Mouse (Mus musculus): Measurements from ENCODE around the gene Nr4a3. TPM values are rescaled to one million over a fixed set of nuclear protein-coding genes. Genes with fewer than 3 reads are reported as not detected.

Nr4a3 gene
- 10 to 100 TPM in 1 of 2 experiments, 1 to 10 TPM in 1; 9.8 to 56.7 TPM for total RNA-seq (2021)
- long read RNA-seq, experiment 1, partial matches to known transcripts: 0 of 1 reads
- long read RNA-seq, experiment 1, other reads (novel, unspliced or antisense): 1 of 1 reads
- long read RNA-seq, experiment 2: 0 reads

DNA sequence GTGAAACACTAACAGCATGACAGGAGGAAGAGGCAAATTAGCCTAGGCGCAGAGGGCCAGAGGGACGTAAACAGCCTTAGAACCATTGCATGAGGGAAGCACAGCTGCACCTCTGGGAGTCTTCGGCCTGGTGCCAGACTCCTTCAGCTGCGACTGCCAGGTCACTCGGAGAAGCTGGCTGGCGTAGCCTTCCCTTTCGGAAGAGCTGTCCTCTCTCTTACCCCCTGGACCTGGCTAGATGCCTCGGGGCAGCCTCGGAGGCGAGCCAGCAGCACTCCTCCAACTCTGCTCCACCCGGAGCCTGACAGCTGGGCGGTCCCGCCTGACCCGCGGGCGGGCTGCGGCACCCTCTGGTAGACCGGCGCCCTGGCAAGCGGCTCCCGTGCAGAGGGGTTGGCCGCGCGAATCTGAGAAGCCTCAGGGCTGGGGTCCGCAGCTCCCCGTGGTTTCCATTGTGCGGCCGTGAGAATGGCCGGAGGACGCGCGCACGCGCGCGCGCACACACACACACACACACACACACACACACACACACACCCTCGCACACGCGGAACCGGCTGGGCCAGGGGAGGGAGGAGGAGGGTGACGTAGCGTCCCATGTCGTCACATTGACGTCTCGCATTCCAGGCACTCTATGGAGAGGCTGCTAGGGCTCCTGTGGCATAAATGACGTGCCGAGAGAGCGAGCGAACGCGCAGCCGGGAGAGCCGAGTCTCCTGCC is at the start of gene Nr4a3:
Gene Nr4a3 (plus strand): TSS at position 663 of the 721 bp plus-strand sequence.
- peak; percentile 97 for DNase-seq (ENCODE audit: low spot score)

DNA sequence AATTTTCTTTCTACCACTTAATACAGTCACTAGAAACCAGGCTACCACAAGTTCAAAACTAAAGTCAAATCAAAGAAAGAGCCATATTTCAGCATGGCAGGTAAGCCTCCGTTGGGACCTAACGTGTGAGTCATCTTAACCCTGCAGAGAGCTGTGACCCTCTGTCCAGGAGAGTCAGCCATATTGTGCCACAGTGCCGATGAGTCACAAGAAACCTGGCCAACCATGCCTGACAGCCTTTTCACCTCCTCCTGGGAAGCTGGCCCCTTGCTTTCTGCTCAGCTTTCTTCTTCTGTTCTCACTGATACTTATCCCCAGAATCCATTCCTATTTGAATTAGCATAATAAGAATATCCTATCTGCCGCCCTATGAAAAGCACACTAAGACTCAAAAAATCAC is 42.0 kb upstream of the Nr4a3 start:
- DNase-seq (ENCODE audit: low spot score): no peak

DNA sequence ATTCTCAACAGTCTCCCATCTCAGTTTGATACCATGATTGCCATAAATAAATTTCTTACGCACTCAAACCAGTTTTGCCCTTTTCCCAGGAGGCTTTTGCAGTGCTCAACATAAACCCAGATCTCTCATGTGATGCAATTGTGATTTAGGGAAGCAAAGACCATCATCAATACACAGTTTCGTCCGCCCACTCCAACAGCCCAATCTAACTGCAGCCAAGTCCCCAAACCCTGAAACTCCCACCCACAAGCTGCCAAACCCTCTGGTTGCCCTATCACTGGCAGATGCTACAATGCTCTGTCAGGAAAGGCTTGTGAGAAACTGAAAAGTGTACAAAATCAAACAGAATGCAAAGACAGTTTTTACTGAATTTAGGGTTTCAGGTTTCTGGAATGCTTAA is 41.5 kb upstream of the Nr4a3 start:
- DNase-seq (ENCODE audit: low spot score): no peak

DNA sequence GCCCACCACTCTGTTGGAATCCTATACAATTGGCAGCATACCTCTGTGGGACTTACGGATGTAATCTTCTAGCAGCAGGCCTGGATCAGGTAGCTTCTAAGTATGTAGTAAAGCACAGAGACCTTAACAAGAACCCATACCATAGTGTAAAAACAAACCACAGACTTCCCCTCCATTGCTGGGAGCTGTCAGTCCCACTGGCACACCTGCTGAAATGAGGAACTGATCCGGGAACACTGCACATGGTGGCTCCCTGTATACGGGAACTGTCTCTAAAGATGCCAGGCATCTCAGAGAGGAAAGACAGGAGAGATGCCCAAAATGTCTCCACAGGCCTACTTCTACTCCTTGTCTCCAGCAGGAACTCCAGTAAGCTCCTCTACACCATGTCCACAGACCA is 38.6 kb upstream of the Nr4a3 start:
- no peak for DNase-seq (ENCODE audit: low spot score)

DNA sequence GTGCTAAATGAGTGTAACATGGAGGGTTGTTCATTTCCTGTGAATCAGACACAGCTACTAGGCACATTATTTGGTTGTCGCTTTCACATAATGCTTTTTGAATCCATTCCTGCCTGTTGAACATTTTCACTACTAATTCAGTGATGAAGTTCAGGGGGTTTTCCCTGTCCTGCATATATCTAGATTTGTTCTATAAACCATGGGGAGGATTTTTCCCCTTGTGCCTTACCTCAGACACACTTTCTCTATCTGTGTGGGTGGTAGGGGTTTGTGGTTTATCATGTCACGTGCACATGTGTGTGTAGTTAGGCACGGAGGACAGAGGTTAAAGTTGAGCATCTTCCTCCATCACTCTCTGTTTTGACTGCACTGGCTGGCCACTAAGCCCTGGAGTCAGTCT is 32.7 kb upstream of the Nr4a3 start:
- DNase-seq (ENCODE audit: low spot score): no peak

DNA sequence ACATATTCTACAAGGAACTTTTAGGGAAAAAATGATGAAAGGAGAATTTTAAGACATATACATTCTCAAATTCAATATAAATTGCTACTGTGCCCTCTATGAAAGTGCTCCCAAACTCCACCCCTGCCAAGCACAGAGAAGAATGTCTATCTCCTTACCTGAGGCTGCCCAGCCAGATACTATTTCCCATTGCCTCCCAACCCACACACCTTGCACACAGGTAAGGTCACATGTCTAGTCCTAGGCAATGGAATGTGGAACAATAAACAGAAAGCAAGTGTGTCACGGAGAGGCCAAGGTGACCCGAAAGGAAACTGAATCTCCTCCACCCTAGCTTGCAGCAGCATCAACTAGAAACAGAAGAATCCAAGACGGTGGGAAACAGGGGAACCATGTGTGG is 22.0 kb upstream of the Nr4a3 start:
- no peak for DNase-seq (ENCODE audit: low spot score)

DNA sequence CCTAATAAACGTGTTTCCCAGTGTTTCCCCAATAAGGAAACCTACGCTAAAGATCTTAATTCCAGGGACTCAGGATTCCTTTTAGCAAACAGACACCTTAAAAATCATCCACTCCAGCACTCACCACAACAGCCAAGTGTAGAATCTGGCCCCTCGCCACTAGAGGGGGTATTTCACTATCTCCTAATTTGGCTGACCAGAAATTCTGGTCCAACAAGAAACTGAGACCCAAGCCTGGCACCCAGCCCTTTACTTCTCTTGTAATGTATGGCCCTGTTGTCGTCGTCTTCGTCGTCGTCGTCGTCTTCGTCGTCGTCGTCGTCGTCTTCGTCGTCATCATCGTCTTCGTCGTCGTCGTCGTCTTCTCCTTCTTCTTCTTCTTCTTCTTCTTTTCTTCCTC is 15.3 kb upstream of the Nr4a3 start:
- no peak for DNase-seq (ENCODE audit: low spot score)

DNA sequence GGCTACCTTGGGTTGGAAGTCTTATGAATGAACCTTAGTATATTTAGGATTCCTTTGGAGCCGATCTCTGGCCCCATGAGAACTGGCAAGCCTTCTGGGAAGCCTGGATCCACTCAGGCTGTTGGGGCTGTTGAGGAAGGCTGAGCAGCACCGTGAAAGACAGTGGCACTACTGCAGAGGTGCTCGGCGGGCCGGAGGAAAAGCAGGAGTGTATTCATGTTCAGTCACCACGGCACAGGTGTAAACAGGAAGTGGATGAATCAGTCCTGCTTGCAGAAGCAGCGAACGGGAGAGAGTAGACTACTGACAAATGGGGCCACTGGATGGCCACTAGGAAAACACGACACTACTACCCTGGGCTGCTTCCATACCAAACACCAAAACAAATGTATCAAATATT is 10.7 kb upstream of the Nr4a3 start:
- DNase-seq (ENCODE audit: low spot score): no peak

DNA sequence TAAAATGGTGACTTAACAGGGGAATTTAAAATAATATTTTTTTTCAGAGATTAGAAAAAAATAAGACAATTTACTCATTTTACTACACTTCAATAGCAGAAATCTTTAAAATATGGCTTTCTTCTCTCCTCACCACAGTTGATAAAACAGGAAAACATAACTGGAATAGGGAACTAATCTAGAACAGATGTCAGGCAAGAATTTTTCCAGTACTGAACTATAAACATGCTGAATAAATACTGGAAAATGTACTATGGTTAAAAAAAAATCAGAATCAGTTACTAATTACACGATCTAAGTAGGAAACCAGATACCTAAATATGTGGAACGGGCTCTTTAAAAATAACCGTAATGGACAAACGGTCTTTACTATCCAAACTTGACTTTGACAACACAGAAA is 7.3 kb upstream of the Nr4a3 start:
- DNase-seq (ENCODE audit: low spot score): no peak

DNA sequence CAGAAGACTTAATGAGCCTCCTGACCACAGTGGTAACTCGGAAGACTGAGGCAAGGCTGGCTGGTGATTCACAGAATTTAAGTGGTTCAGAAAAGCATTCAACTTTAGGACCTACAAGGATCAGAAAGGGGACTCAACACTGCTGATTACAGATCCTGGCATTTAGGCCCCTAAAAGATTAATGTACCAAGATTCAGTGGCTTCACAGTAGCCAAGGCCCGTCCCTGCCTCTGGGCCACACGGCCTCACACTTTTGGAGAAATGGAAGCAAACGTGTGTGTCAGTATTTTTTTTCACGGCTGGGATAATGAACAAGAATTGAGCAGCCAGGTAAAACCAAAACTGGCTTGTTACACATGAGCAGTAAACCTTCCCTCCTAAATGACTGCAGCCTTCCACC is 6.1 kb upstream of the Nr4a3 start:
- DNase-seq (ENCODE audit: low spot score): no peak

DNA sequence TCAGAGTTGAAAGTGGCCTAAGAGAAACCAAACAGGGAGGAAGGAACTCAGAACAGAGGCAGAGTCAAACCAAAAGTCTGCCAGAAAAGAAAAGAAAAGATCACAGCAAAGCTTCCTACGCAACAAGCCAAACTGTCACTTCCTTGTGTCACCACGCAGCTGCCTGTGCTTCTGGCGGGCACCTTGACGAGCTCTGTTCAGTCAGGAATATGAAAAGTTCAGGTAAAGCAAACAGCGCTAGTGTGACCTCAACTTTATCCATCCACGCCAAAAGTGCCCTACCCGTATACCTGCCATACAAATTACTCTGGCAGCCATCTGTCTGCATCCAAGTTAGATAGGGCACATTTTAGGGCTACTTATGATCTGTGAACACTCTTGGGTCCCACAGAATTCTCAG is 5.2 kb upstream of the Nr4a3 start:
- no peak for DNase-seq (ENCODE audit: low spot score)

DNA sequence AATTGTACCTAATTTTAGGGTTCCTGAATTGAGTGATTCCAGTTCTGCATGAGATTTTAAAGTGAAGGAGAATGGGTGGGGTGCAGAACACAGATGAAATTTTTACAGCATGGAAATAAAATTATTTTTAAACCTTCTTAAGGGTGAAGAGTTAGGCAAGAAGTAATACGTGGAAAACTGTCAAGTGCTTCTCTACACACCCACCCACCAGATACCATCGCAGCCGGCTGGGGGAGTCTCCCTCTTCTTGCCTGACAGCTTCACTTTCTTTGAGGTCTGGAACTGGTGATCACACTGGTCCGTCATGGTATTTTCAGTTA is 2.5 kb upstream of the Nr4a3 start:
- DNase-seq (ENCODE audit: low spot score): no peak

DNA sequence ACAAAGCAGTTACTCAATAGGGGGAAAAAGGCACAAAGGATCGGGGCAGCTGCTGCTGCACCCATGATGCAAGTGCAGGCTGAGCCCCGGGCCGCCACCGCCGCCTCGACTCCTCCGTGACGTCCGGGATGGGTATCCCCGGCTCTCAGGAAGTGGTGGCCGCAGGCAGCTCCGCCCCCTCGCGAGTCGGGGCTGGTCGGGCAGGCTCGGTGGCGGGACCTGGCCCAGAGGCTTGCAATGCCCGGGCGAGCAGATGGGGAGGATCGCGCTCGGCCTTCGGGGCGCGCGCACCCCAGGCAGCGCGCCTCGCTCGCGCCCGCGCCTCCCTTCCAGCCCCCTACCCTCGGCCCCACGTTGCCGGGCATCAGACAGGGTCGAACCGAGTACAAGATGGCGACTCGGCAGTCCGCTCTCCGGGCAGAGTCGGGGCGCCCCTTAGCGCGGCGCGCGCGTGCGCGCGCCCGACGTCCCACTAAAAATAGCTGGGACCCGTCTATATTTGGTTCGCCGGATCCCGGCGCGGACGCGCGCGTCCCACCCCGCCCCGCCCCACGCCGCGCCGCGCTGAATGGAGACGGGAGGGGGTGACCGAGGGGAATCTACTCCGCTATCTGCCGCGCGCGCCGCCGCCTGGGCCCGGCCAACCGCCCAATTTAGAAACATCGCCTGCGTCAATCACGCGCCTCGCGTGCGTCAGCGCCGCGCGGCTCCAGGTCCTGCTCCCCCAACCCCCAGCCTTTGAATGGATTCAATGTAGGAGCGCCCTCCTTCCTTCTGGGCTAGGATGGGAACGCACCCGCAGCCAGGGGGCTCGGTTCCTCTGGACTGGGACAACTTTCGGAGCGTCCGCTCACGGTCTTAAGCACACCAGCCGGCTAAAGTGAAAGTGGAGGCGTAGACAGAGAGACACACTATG is 1.9 kb upstream of the Nr4a3 start:
- DNase-seq (ENCODE audit: low spot score): peak; percentile 96

DNA sequence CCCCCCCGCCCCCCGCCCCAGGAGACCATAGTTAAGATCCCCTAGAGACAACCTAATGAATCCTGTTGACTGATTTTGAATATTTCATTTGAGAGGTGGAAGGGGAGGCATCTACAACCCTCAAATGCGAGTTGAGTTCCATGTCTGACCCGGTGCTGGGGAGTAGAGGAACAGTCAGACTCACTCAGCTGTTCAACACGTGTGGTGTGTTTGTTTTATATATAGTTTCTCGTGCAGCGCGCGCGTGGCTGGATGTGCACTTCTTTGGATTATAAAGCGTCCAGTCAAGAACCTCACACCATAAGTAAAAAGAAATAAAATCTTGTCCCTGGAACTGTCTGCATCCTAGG is 837 bp upstream of the Nr4a3 start:
- DNase-seq (ENCODE audit: low spot score): no peak

DNA sequence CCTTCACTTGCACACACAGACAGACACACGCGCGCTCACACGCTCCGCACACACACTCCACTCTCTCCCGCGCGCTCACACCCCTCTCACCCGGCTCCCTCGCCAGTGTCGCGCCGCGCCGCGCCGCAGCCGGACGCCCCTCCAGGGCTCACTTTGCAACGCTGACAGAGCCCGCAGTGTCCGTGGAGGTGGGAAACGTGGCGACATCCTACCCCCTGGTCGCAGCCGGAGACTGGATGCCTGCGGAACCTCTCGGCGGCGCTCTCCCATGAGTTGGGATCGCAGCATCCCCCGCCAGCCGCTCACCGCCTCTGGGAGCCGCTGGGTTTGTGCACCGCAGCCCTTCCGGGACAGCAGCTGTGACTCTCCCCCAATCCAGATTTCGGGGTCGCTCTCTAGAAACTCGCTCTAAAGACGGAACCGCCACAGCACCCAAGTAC is 348 bp downstream of the Nr4a3 start:
- DNase-seq (ENCODE audit: low spot score): peak; percentile 27

DNA sequence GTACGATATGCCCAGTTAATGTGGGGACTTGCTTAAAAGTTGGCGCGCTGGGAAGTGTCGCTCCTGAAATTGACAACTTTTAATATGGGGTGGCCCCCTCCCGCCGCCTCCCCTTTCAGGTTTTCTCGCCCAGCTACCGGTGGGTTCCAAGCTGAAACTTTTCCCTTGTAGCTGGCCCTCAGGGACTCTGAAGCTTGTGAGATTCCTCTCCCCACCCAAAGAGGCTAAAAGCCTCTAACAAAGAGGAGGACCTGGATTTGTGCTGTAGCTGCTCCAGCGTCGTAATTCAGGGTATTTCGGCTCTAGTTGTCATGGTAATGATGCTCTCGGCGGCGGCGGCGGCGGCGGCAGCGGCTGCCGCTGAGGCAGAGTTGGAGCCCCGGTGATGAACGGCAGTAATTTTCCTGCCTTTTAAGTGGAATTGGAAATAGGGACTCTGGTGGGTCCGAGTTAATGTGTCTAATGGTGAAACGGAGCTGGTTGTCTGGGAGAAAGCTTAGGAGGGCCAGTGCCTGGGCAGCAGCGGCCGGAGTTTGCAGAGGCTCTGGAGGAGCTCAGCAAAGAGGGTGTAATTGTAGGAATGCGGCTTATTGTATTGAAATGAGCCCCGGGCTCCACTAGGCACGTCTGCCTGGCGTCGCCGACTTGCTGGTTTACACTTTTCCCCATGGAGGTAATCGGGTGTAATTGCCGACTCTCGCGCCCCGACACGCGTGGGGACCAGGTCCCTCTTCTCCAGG is 938 bp downstream of the Nr4a3 start:
- no peak for DNase-seq (ENCODE audit: low spot score)

DNA sequence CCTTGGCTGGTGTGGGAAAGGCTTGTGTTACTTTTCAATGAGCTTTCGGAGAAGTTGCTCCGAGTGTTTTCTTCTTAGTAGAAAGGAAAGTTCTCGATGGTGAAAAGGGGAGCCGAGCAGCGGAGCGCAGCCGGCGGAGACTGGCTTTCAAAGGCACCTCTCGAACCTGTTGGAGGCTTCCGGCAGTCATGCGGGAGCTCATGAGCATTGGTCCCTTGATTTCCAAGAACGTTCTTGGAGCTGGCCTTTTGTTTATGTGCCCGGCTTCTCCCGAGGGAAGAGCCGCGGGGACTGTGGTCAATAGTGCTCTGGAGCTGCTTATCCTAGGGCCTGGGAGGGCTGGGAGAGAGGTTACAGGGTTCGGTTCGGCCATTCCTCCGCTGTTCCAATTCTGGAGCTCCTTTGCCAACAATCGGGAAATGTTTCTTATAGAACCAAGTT is 1.5 kb downstream of the Nr4a3 start:
- DNase-seq (ENCODE audit: low spot score): no peak

DNA sequence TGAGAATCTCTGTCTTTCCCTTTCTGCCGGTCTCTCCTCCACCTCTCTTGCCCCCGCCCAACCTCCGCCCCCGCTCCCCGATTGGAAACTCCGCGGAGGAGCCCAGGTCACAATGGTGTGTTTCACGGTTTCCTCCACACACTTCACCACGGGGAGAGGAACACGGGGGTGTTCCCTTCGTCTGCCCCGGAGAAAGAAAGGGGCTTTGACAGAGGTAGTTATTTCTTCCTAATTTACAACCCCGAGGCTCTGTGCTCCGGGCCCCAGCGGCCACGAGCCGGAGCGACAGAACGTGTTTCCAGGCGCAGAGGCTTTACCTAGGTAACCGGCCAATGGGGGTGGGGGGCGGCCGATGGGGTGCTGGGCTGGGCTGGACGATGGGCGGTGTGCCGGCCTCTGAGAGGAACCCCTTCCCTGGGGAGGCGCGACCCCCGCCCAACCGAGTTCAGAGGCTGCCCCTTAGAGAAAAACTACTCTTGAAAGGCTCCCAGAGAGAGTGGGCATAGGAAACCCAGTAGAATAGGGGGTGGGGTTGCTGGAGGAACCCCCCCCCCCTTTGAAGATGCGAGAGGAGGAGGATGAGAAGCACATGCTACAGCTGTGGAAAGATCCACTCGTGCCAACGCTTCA is 2.3 kb downstream of the Nr4a3 start:
- no peak for DNase-seq (ENCODE audit: low spot score)

DNA sequence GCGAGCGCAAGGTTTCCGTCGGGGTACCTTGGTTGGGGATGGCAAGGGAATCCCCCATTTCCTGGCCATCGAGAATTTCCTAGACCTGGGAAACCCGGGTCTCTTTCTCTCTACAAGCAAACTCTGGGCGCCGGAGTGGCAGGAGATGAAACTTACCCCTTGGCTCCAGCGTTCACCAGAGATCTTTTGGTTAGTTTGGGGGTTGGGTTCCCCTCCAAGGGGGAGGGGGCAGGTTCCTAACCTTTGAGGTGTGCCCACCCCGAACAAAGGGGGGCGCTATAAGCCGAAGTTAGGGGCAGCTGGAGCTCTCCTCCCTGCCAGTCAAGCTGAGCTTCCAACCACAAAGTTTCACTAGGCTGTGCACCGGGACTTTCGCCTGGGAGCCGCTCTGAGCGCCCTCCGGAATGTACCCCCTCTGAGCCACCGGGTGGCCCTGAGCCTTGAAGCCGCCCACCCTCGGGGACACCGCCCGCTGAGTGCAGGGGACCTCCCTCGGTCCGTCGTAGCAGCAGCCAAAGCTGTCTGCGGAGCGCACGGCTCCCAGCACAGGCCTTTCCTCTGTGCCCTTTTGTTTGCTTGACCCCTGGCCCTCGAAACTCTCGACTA is 2.9 kb downstream of the Nr4a3 start:
- no peak for DNase-seq (ENCODE audit: low spot score)

DNA sequence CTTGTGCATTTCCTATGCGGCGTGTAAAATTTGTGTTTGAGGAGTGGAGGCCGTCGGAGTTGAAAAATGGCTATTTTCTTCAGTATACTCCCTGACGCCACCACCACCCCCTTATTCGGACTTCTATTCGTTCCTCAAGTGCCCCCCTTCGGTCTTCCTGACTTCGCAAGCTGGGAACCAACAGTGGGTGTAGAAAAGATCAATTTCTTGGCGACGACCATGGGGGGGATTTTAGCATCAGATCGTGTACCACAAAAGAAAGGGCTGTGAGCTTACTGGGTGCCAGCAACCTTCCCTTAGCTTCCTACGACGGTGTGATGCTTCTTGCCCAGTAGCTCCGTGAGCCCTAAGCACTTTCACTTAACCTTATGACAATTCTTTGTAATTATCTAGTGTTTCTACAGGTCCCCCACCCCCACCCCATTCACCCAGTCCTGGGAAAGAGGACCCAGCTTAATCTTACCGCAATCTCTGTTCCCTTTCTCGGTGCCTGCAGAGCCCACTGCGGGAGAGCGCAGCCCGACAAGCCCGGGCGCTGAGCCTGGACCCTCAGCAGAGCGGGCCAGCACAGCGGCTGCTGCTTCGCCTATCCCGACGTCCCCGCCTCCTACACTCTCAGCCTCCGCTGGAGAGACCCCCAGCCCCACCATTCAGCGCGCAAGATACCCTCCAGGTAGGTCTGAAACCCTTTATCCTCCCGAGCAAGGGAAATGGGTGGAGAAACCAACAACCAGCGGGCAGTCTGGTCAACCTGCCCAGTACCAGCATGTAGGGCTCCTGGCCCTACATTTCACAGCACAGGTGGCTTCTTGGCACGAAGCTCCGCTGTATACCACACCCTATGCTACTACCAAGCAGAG is 3.7 kb downstream of the Nr4a3 start:
- DNase-seq (ENCODE audit: low spot score): no peak
